Mouse (Mus musculus) WW6 (cell line): ENCODE measurements around the gene Leo1.

Experiments used
- DNase-seq: peaks from one replicate; pipeline ENCODE4 v3.0.0-alpha.2; 2013; ENCODE audit warnings: low read depth, low spot score

The Leo1 gene

GRCm38 (mm10) chr9:75440796-75441666, at the start of gene Leo1:
Leo1 (plus strand) TSS chr9:75441524.
- peak; percentile 69 for DNase-seq

- DNase-seq: no peak
These were observed 48.1 kb upstream of the Leo1 start for GRCm38 (mm10) chr9:75393251-75393650.

- DNase-seq: no peak
These were observed 45.4 kb upstream of the Leo1 start for GRCm38 (mm10) chr9:75395971-75396370.

- no peak for DNase-seq
These were observed 42.3 kb upstream of the Leo1 start for GRCm38 (mm10) chr9:75399069-75399468.

- no peak for DNase-seq
These were observed 40.7 kb upstream of the Leo1 start for GRCm38 (mm10) chr9:75400639-75401038.

- no peak for DNase-seq
These were observed 39.5 kb upstream of the Leo1 start for GRCm38 (mm10) chr9:75401593-75402504.

- DNase-seq: no peak
These were observed 37.8 kb upstream of the Leo1 start for GRCm38 (mm10) chr9:75403520-75403919.

- DNase-seq: no peak
These were observed 35.2 kb upstream of the Leo1 start for GRCm38 (mm10) chr9:75406121-75406520.

- no peak for DNase-seq
These were observed 33.5 kb upstream of the Leo1 start for GRCm38 (mm10) chr9:75407803-75408202.

GRCm38 (mm10) chr9:75408204-75408826, 33.0 kb upstream of the Leo1 start:
- no peak for DNase-seq

GRCm38 (mm10) chr9:75409031-75409851, 32.1 kb upstream of the Leo1 start:
- DNase-seq: peak; percentile 33

GRCm38 (mm10) chr9:75409852-75410378, 31.4 kb upstream of the Leo1 start, which contains the start of gene Mapk6:
Mapk6 (minus strand) TSS chr9:75410005.
- DNase-seq: peak; percentile 85

GRCm38 (mm10) chr9:75410868-75411487, 30.3 kb upstream of the Leo1 start:
- DNase-seq: no peak

- no peak for DNase-seq
These were observed 29.7 kb upstream of the Leo1 start for GRCm38 (mm10) chr9:75411584-75411983.

GRCm38 (mm10) chr9:75413206-75413605, 28.1 kb upstream of the Leo1 start:
- DNase-seq: no peak

- no peak for DNase-seq
These were observed 27.1 kb upstream of the Leo1 start for GRCm38 (mm10) chr9:75414204-75414603.

GRCm38 (mm10) chr9:75422251-75422691, 19.1 kb upstream of the Leo1 start:
- DNase-seq: no peak

GRCm38 (mm10) chr9:75423683-75424082, 17.6 kb upstream of the Leo1 start:
- no peak for DNase-seq

GRCm38 (mm10) chr9:75424358-75425150, 16.8 kb upstream of the Leo1 start:
- no peak for DNase-seq
